Mouse (Mus musculus): ENCODE data around the gene Nckap5.

DNA sequence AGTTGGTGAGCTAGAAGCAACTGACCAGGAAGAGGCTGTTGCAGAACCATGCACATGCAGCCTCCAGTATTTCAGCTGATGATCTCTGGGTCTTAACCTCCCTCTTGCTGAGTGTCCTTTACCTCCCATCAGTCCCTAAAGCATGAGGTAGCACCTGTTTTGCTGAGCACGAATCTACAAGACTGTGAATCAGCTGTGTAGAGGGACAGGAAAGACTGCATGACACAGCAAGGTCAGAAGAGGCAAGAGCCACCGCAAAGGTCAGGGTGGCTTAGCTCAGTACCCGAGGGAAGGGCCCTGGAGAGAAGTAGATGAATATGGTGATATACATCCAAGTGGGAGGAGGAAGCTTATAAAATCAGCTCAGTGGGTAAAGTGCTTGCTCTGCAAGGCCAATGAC, 66.4 kb downstream of the Nckap5 start:
- TF ChIP-seq CTCF (IDR thresholded peaks at IDR 0.05; ENCODE audit: control insufficient read depth, insufficient read depth, low read length): no peak
- TF ChIP-seq POLR2A (IDR thresholded peaks at IDR 0.05; ENCODE audit: borderline replicate concordance, control insufficient read depth, low read depth, low read length): no peak
